Mouse (Mus musculus) C3H10T1/2 (cell line): Measurements from ENCODE around the gene Gm10663. TPM values are rescaled to one million over a fixed set of nuclear protein-coding genes. Genes with fewer than 3 reads are reported as not detected.

Experiments used
- polyA plus RNA-seq, 2 experiments: library from polyadenylated mRNA; unstranded; fragments of >200 nt; fragmentation: generic; extraction: Trizol; gene quantifications; one replicate each; pipeline ENCODE4 v1.2.1; 2012; ENCODE audit warnings: missing spikeins in 2 of 2

Gene Gm10663
- polyA plus RNA-seq: not detected

DNA sequence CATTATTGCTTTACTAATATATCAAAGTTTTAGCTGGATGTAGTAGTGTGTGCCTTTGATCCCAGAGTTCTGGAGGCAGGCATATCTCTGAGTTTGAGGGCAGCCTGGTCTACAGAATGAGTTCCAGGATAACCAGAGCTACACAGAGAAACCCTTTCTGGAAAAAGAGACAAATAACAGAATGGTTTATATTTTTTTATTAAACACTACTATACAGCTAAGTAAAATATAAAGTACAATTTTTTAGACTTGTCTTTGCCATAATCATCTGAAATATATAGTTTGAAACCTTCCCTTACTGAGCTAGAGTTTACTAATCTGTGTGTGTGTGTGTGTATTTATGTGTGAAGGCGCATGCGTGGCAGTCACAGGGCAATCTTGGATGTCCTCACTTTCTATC is at the start of gene Gm10663:
Gene Gm10663, plus strand, starts transcription at position 301 of the 400 bp plus-strand sequence.

DNA sequence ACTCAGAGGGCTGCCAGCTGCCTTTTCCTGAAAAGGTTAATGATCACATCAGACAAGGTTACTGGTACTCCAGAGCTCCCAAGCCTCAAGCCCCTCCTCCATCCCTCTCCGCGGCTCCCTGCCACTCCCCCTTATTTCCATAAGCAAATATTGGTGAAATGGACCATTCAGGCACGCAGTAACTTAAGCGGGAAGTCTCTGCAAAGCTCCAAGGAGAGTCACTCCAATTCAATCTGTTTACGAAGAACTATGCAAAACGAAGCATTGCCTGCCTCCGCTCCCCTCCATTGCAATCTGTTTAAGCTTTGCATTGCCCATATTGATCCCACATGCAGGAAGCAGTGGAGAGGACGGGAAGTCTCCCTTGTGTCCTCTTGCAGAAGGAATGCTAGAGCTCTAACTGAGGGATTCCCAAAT is 37.7 kb upstream of the Gm10663 start, which contains the start of gene Apela:
Gene Apela, minus strand, starts transcription at position 220 of the 417 bp plus-strand sequence.

Other genes with a start within 250 kb of the Gm10663 start
- gene Klhl2, start 225.0 kb upstream of the Gm10663 start, polyA plus RNA-seq: 1 to 10 TPM; 1.5 to 2.1 TPM
- gene Tmem192, start 127.8 kb upstream of the Gm10663 start, polyA plus RNA-seq: 10 to 100 TPM; 30.1 to 55.7 TPM
- gene Trim75, start 87.2 kb upstream of the Gm10663 start, polyA plus RNA-seq: not detected
- not detected for gene Trim61, start 56.5 kb upstream of the Gm10663 start, polyA plus RNA-seq
- not detected for gene Trim60, start 56.4 kb upstream of the Gm10663 start, polyA plus RNA-seq
- not detected for gene Apela, start 37.7 kb upstream of the Gm10663 start, polyA plus RNA-seq
- gene BC030870, start 54.5 kb downstream of the Gm10663 start, polyA plus RNA-seq: not detected